Mouse (Mus musculus): ENCODE measurements around the gene Pip5k1b. TPM values are rescaled to one million over a fixed set of nuclear protein-coding genes. Genes with fewer than 3 reads are reported as not detected.

Pip5k1b gene
- polyA plus RNA-seq, 1 experiment from 2014 or later, result 2.6 TPM

GRCm38 (mm10) chr19:24484612-24485194 is 71.0 kb downstream of the Pip5k1b start:
- DNase-seq (ENCODE audit: low spot score), result no peak
- no peaks in the 10 kb centered on the region for H3K36me3 ChIP-seq (ENCODE audit: insufficient read depth, low read length)
- no peak for TF ChIP-seq CTCF (IDR thresholded peaks at IDR 0.05; ENCODE audit: low read depth)
- H3K9me3 ChIP-seq (replicated peaks; ENCODE audit: low read length), result no peaks in the 10 kb centered on the region
- no peak for ATAC-seq (replicated peaks; ENCODE audit: low FRiP score, low read depth)
- H3K9ac ChIP-seq (ENCODE audit: low read depth, low read length), result no peak overlapping the region
- H3K27ac ChIP-seq, result no peak overlapping the region
- H3K4me3 ChIP-seq (replicated peaks; ENCODE audit: low read depth, low read length), result no peak overlapping the region
- 65% methylated on average over 4 of the region's 4 CpGs for WGBS
- no peaks in the 10 kb centered on the region for H3K27me3 ChIP-seq (ENCODE audit: insufficient read depth, low read length)
- H3K4me2 ChIP-seq (ENCODE audit: low read length), result no peak overlapping the region
- no peaks in the 10 kb centered on the region for H3K4me1 ChIP-seq (replicated peaks; ENCODE audit: insufficient read depth, low read length)

- no peak overlapping the region for H3K4me2 ChIP-seq (ENCODE audit: low read length)
- H3K4me1 ChIP-seq (replicated peaks; ENCODE audit: insufficient read depth, low read length), result no peaks in the 10 kb centered on the region
- no peak overlapping the region for H3K27ac ChIP-seq
- no peak for ATAC-seq (replicated peaks; ENCODE audit: low FRiP score, low read depth)
- no peak for TF ChIP-seq CTCF (IDR thresholded peaks at IDR 0.05; ENCODE audit: low read depth)
- no peaks in the 10 kb centered on the region for H3K9me3 ChIP-seq (replicated peaks; ENCODE audit: low read length)
- DNase-seq (ENCODE audit: low spot score), result no peak
- H3K27me3 ChIP-seq (ENCODE audit: insufficient read depth, low read length), result no peaks in the 10 kb centered on the region
- no peaks in the 10 kb centered on the region for H3K36me3 ChIP-seq (ENCODE audit: insufficient read depth, low read length)
- H3K4me3 ChIP-seq (replicated peaks; ENCODE audit: low read depth, low read length), result no peak overlapping the region
- WGBS, result 54% methylated on average over 2 of the region's 2 CpGs
- no peak overlapping the region for H3K9ac ChIP-seq (ENCODE audit: low read depth, low read length)
These were observed 74.8 kb downstream of the Pip5k1b start for GRCm38 (mm10) chr19:24480916-24481315.

- no peaks in the 10 kb centered on the region; the same call in 1 of the 2 replicates for H3K4me1 ChIP-seq (replicated peaks; ENCODE audit: insufficient read depth, low read length)
- H3K4me2 ChIP-seq (ENCODE audit: low read length), result peak within 1 kb of the TSS; percentile 76
- DNase-seq (ENCODE audit: low spot score), result peak; percentile 96
- H3K36me3 ChIP-seq (ENCODE audit: insufficient read depth, low read length), result no peaks in the 10 kb centered on the region
- TF ChIP-seq CTCF (IDR thresholded peaks at IDR 0.05; ENCODE audit: low read depth), result 0 out of 2 replicates have a peak, but pooled peaks have one; percentile 28
- peak within 1 kb of the TSS; percentile 65 for H3K4me3 ChIP-seq (replicated peaks; ENCODE audit: low read depth, low read length)
- peak; percentile 98 for ATAC-seq (replicated peaks; ENCODE audit: low FRiP score, low read depth)
- peak within 1 kb of the TSS; percentile 88 for H3K27ac ChIP-seq
- H3K9ac ChIP-seq (ENCODE audit: low read depth, low read length), result peak within 1 kb of the TSS; percentile 90
- no peaks in the 10 kb centered on the region for H3K27me3 ChIP-seq (ENCODE audit: insufficient read depth, low read length)
- no peaks in the 10 kb centered on the region for H3K9me3 ChIP-seq (replicated peaks; ENCODE audit: low read length)
- WGBS, result under 1% methylated on average over 76 of the region's 92 CpGs
These were observed 78.5 kb downstream of the Pip5k1b start, which contains the start of gene Fam122a for GRCm38 (mm10) chr19:24476929-24477882. Fam122a (minus strand) TSS chr19:24477356.

GRCm38 (mm10) chr19:24476461-24476860 is 79.2 kb downstream of the Pip5k1b start:
- 2% methylated on average over 11 of the region's 11 CpGs for WGBS
- Histone ChIP-seq H3K4me2 (ENCODE audit: low read length) (peak overlapping the region; percentile 76), H3K4me1 (replicated peaks; ENCODE audit: insufficient read depth, low read length) (no peaks in the 10 kb centered on the region; the same call in 1 of the 2 replicates), H3K27ac (peak overlapping the region; percentile 88), H3K36me3 (ENCODE audit: insufficient read depth, low read length) (no peaks in the 10 kb centered on the region), H3K9me3 (replicated peaks; ENCODE audit: low read length) (no peaks in the 10 kb centered on the region), H3K4me3 (replicated peaks; ENCODE audit: low read depth, low read length) (peak overlapping the region; percentile 65), H3K9ac (ENCODE audit: low read depth, low read length) (peak overlapping the region; percentile 90), H3K27me3 (ENCODE audit: insufficient read depth, low read length) (no peaks in the 10 kb centered on the region)
- TF ChIP-seq CTCF (IDR thresholded peaks at IDR 0.05; ENCODE audit: low read depth), result no peak
- ATAC-seq (replicated peaks; ENCODE audit: low FRiP score, low read depth) (no peak), DNase-seq (ENCODE audit: low spot score) (peak; percentile 55)

- H3K36me3 ChIP-seq (ENCODE audit: insufficient read depth, low read length), result no peaks in the 10 kb centered on the region
- no peak overlapping the region for H3K27ac ChIP-seq
- no peak for TF ChIP-seq CTCF (IDR thresholded peaks at IDR 0.05; ENCODE audit: low read depth)
- DNase-seq (ENCODE audit: low spot score) (no peak), ATAC-seq (replicated peaks; ENCODE audit: low FRiP score, low read depth) (no peak)
- H3K9me3 ChIP-seq (replicated peaks; ENCODE audit: low read length), result no peaks in the 10 kb centered on the region
- H3K4me3 ChIP-seq (replicated peaks; ENCODE audit: low read depth, low read length), result no peak overlapping the region
- H3K27me3 ChIP-seq (ENCODE audit: insufficient read depth, low read length), result no peaks in the 10 kb centered on the region
- H3K4me1 ChIP-seq (replicated peaks; ENCODE audit: insufficient read depth, low read length), result no peaks in the 10 kb centered on the region; the same call in 1 of the 2 replicates
- no peak overlapping the region for H3K9ac ChIP-seq (ENCODE audit: low read depth, low read length)
- 85% methylated on average over 6 of the region's 6 CpGs for WGBS
- no peak overlapping the region for H3K4me2 ChIP-seq (ENCODE audit: low read length)
These were observed 80.4 kb downstream of the Pip5k1b start for GRCm38 (mm10) chr19:24475281-24475680.

- no peak overlapping the region for H3K27ac ChIP-seq
- DNase-seq (ENCODE audit: low spot score), result no peak
- WGBS, result 92% methylated on average over 5 of the region's 5 CpGs
- peaks cover 7% of the 10 kb centered on the region for H3K4me1 ChIP-seq (replicated peaks; ENCODE audit: insufficient read depth, low read length)
- H3K9ac ChIP-seq (ENCODE audit: low read depth, low read length), result no peak overlapping the region
- no peaks in the 10 kb centered on the region for H3K36me3 ChIP-seq (ENCODE audit: insufficient read depth, low read length)
- H3K9me3 ChIP-seq (replicated peaks; ENCODE audit: low read length), result no peaks in the 10 kb centered on the region
- no peaks in the 10 kb centered on the region for H3K27me3 ChIP-seq (ENCODE audit: insufficient read depth, low read length)
- no peak overlapping the region for H3K4me3 ChIP-seq (replicated peaks; ENCODE audit: low read depth, low read length)
- no peak overlapping the region for H3K4me2 ChIP-seq (ENCODE audit: low read length)
- no peak for TF ChIP-seq CTCF (IDR thresholded peaks at IDR 0.05; ENCODE audit: low read depth)
- no peak for ATAC-seq (replicated peaks; ENCODE audit: low FRiP score, low read depth)
These were observed 83.2 kb downstream of the Pip5k1b start for GRCm38 (mm10) chr19:24472512-24472911.

Measured in kidney, postnatal 0 days (tissue).